Mouse (Mus musculus) thymus, adult 18-20 months (tissue): ENCODE measurements at regions not wholly inside any gene's neighbourhood (a gene's known extent, or its start where the extent isn't known, plus 50 kb on each side); places are given as distances from the start of the nearest gene placed in this dataset.
A peak's percentile ranks its signal among the peaks of the same experiment; 100 is the strongest.

Experiments used
- DNase-seq, 2 experiments: peaks; one replicate each; pipeline ENCODE4 v3.0.0; 2022; ENCODE audit warnings: mixed read lengths in 2 of 2

- peak in 1 of 2 experiments; percentile 6 for DNase-seq
These were observed 51.2 kb upstream of the Tmem72 start for GRCm38 (mm10) chr6:116767738-116768522.

- no peak for DNase-seq
These were observed 58.4 kb upstream of the Tmem72 start for GRCm38 (mm10) chr6:116774954-116775675.

- DNase-seq: no peak
These were observed 70.0 kb upstream of the Tmem72 start for GRCm38 (mm10) chr6:116786553-116787335.

GRCm38 (mm10) chr6:116793321-116793960, 76.7 kb upstream of the Tmem72 start:
- DNase-seq: no peak

GRCm38 (mm10) chr6:116793961-116794336, 77.2 kb upstream of the Tmem72 start:
- DNase-seq: no peak

GRCm38 (mm10) chr6:116821215-116821912, 104.7 kb upstream of the Tmem72 start:
- no peak for DNase-seq

GRCm38 (mm10) chr6:116822605-116823004, 105.9 kb upstream of the Tmem72 start:
- no peak for DNase-seq

GRCm38 (mm10) chr6:116825628-116826027, 108.9 kb upstream of the Tmem72 start:
- no peak for DNase-seq

- DNase-seq: peak; percentile 1 to 11
These were observed 112.6 kb upstream of the Tmem72 start for GRCm38 (mm10) chr6:116829341-116829740.

- DNase-seq: no peak
These were observed 129.5 kb upstream of the Tmem72 start for GRCm38 (mm10) chr6:116845990-116846862.

- DNase-seq: no peak
These were observed 131.9 kb upstream of the Tmem72 start for GRCm38 (mm10) chr6:116848538-116849093.

GRCm38 (mm10) chr6:116854029-116854428, 137.3 kb upstream of the Tmem72 start:
- DNase-seq: no peak

GRCm38 (mm10) chr6:116856093-116856492, 139.4 kb upstream of the Tmem72 start:
- DNase-seq: no peak

GRCm38 (mm10) chr6:116856917-116857491, 140.3 kb upstream of the Tmem72 start:
- DNase-seq: no peak

GRCm38 (mm10) chr6:116863130-116863529, 146.4 kb upstream of the Tmem72 start:
- no peak for DNase-seq

- DNase-seq: no peak
These were observed 146.9 kb upstream of the Tmem72 start for GRCm38 (mm10) chr6:116863626-116864025.

GRCm38 (mm10) chr6:116893299-116893698, 176.6 kb upstream of the Tmem72 start:
- no peak for DNase-seq

- no peak for DNase-seq
These were observed 177.5 kb upstream of the Tmem72 start for GRCm38 (mm10) chr6:116894252-116894651.

GRCm38 (mm10) chr6:116895114-116895513, 178.4 kb upstream of the Tmem72 start:
- no peak for DNase-seq

GRCm38 (mm10) chr6:116896132-116896630, 179.5 kb upstream of the Tmem72 start:
- DNase-seq: no peak
